Comparison of ENCODE assay signal across 10 mouse cellular contexts in genomic region chr10:110192881-110193280, GRCm38 (mm10).
DNase-seq lines count a peak whose midpoint lies in the region; ATAC-seq lines count a peak whose summit lies in the region.
"Had no signal": no experiment of that assay in that cellular context is flagged by ENCODE, and none has a peak within 500 bp of the region (broad histone marks: within the 10 kb centered on the region; RNA-seq: fewer than 3 reads in every experiment).

No protein-coding gene starts in this region.

- no peaks in the 10 kb centered on the region; the same call in 1 of the 2 replicates for H3K4me1 ChIP-seq in heart, embryonic 10.5 days
- peaks cover 12% of the 10 kb centered on the region for H3K4me1 ChIP-seq in forebrain, embryonic 14.5 days (ENCODE audit: control insufficient read depth, insufficient read depth, low read length)
- H3K4me1 ChIP-seq: neural tube, embryonic 12.5 days had no signal

- intact Hi-C loops in heart, postnatal 10 days (cut with DNase I), result no loop called here

- H3K36me3 ChIP-seq in heart, embryonic 10.5 days, result no peaks in the 10 kb centered on the region
- no peaks in the 10 kb centered on the region for H3K36me3 ChIP-seq in forebrain, embryonic 14.5 days (ENCODE audit: control insufficient read depth, insufficient read depth, low read length)
- H3K36me3 ChIP-seq: neural tube, embryonic 12.5 days had no signal

- H3K9ac ChIP-seq in forebrain, embryonic 14.5 days (ENCODE audit: low read length), result no peak overlapping the region
- H3K9ac ChIP-seq: neural tube, embryonic 12.5 days had no signal

- H3K9me3 ChIP-seq in heart, embryonic 10.5 days, result no peaks in the 10 kb centered on the region
- H3K9me3 ChIP-seq in forebrain, embryonic 14.5 days (replicated peaks; ENCODE audit: control insufficient read depth, low read length), result no peaks in the 10 kb centered on the region
- H3K9me3 ChIP-seq: neural tube, embryonic 12.5 days had no signal

- H3K4me3 ChIP-seq in heart, embryonic 10.5 days, result no peak overlapping the region
- no peak overlapping the region for H3K4me3 ChIP-seq in forebrain, embryonic 14.5 days (ENCODE audit: low read depth, low read length)
- H3K4me3 ChIP-seq: heart, adult 2 months; neural tube, embryonic 12.5 days had no signal

- ATAC-seq in cerebellum, adult (ENCODE audit: insufficient number of reproducible peaks, low FRiP score, low TSS enrichment), result peak; percentile 28; the same call in 1 of the 2 replicates
- ATAC-seq in forebrain, embryonic 14.5 days, result peak; percentile 71

- no peaks in the 10 kb centered on the region for H3K27me3 ChIP-seq in heart, embryonic 10.5 days (ENCODE audit: insufficient read depth, poor library complexity, severe bottlenecking)
- no peaks in the 10 kb centered on the region for H3K27me3 ChIP-seq in forebrain, embryonic 14.5 days (replicated peaks; ENCODE audit: control insufficient read depth, insufficient read depth, low read length)
- H3K27me3 ChIP-seq: neural tube, embryonic 12.5 days had no signal

- peak; percentile 3 to 12 for DNase-seq in heart, postnatal 10 days
- no peak for DNase-seq in heart, embryonic 10.5 days (ENCODE audit: low spot score)
- peak; percentile 75 for DNase-seq in forebrain, embryonic 14.5 days (ENCODE audit: low spot score)
- peak; percentile 7 for DNase-seq in mesoderm, embryonic 11.5 days (ENCODE audit: low read depth, low spot score)
- DNase-seq in urinary bladder, postnatal 10 days (ENCODE audit: low spot score), result no peak
- no peak for DNase-seq in right cerebral cortex, adult 18-20 months
- DNase-seq in spleen, postnatal 4 days (ENCODE audit: low spot score in 2 of 2), result no peak
- DNase-seq: heart, adult 2 months had no signal

- H3K4me2 ChIP-seq in forebrain, embryonic 14.5 days (ENCODE audit: low read length), result 0 out of 2 replicates have a peak overlapping the region, but pooled peaks have one; percentile 4
- H3K4me2 ChIP-seq: neural tube, embryonic 12.5 days had no signal

- 32% methylated on average over 4 of the region's 4 CpGs for WGBS in heart, embryonic 10.5 days
- 25% methylated on average over 4 of the region's 4 CpGs for WGBS in forebrain, embryonic 14.5 days

- H3K27ac ChIP-seq in heart, embryonic 10.5 days, result no peak overlapping the region
- H3K27ac ChIP-seq in forebrain, embryonic 14.5 days (ENCODE audit: low read depth, low read length), result peak overlapping the region; percentile 74
- H3K27ac ChIP-seq: heart, adult 2 months; neural tube, embryonic 12.5 days had no signal

Comparison
In these comparisons a context has a peak if more than half of its experiments do, and no peak if none do; other contexts are left out.
1. DNase-seq: peak in heart, postnatal 10 days (2 of 2), forebrain, embryonic 14.5 days (single experiment) and mesoderm, embryonic 11.5 days (single experiment); none in heart, embryonic 10.5 days (single experiment), urinary bladder, postnatal 10 days (single experiment), right cerebral cortex, adult 18-20 months (single experiment) and spleen, postnatal 4 days (0 of 2).